Mouse (Mus musculus): ENCODE results near the gene Nisch. TPM values are rescaled to one million over a fixed set of nuclear protein-coding genes. Genes with fewer than 3 reads are reported as not detected.

Gene Nisch
- polyA plus RNA-seq, 1 experiment: 195 TPM

GRCm38 (mm10) chr14:31183541-31183940 is 33.2 kb downstream of the Nisch start:
- no peak for TF ChIP-seq GATA1 (IDR thresholded peaks at IDR 0.05; ENCODE audit: low read length)

GRCm38 (mm10) chr14:31182786-31183290 is 33.9 kb downstream of the Nisch start:
- TF ChIP-seq GATA1 (IDR thresholded peaks at IDR 0.05; ENCODE audit: low read length): no peak

GRCm38 (mm10) chr14:31181512-31181911 is 35.2 kb downstream of the Nisch start:
- TF ChIP-seq GATA1 (IDR thresholded peaks at IDR 0.05; ENCODE audit: low read length): no peak

- no peak for TF ChIP-seq GATA1 (IDR thresholded peaks at IDR 0.05; ENCODE audit: low read length)
Measured at GRCm38 (mm10) chr14:31179677-31180365, 36.9 kb downstream of the Nisch start.

GRCm38 (mm10) chr14:31177715-31178114 is 39.0 kb downstream of the Nisch start:
- no peak for TF ChIP-seq GATA1 (IDR thresholded peaks at IDR 0.05; ENCODE audit: low read length)

- no peak for TF ChIP-seq GATA1 (IDR thresholded peaks at IDR 0.05; ENCODE audit: low read length)
Measured at GRCm38 (mm10) chr14:31177287-31177686, 39.5 kb downstream of the Nisch start.

GRCm38 (mm10) chr14:31173537-31173936 is 43.2 kb downstream of the Nisch start:
- TF ChIP-seq GATA1 (IDR thresholded peaks at IDR 0.05; ENCODE audit: low read length): no peak

- no peak for TF ChIP-seq GATA1 (IDR thresholded peaks at IDR 0.05; ENCODE audit: low read length)
Measured at GRCm38 (mm10) chr14:31172781-31173455, 43.8 kb downstream of the Nisch start.

- no peak for TF ChIP-seq GATA1 (IDR thresholded peaks at IDR 0.05; ENCODE audit: low read length)
Measured at GRCm38 (mm10) chr14:31171821-31172220, 44.9 kb downstream of the Nisch start.

- TF ChIP-seq GATA1 (IDR thresholded peaks at IDR 0.05; ENCODE audit: low read length): no peak
Measured at GRCm38 (mm10) chr14:31171386-31171785, 45.4 kb downstream of the Nisch start.

GRCm38 (mm10) chr14:31170963-31171362 is 45.8 kb downstream of the Nisch start:
- no peak for TF ChIP-seq GATA1 (IDR thresholded peaks at IDR 0.05; ENCODE audit: low read length)

GRCm38 (mm10) chr14:31169508-31169907 is 47.2 kb downstream of the Nisch start:
- no peak for TF ChIP-seq GATA1 (IDR thresholded peaks at IDR 0.05; ENCODE audit: low read length)

- TF ChIP-seq GATA1 (IDR thresholded peaks at IDR 0.05; ENCODE audit: low read length): no peak
Measured at GRCm38 (mm10) chr14:31168425-31168824, 48.3 kb downstream of the Nisch start, which contains the start of gene Stab1. TSS of gene Stab1 (minus strand) at chr14:31168641.

- no peak for TF ChIP-seq GATA1 (IDR thresholded peaks at IDR 0.05; ENCODE audit: low read length)
Measured at GRCm38 (mm10) chr14:31166827-31167226, 49.9 kb downstream of the Nisch start.

- TF ChIP-seq GATA1 (IDR thresholded peaks at IDR 0.05; ENCODE audit: low read length): no peak
Measured at GRCm38 (mm10) chr14:31165991-31166630, 50.6 kb downstream of the Nisch start.

GRCm38 (mm10) chr14:31165458-31165857 is 51.3 kb downstream of the Nisch start:
- no peak for TF ChIP-seq GATA1 (IDR thresholded peaks at IDR 0.05; ENCODE audit: low read length)

Measured in G1E-ER4 (cell line).